Mouse (Mus musculus) B cell, adult 67 days (primary cell): ENCODE data around the gene Nt5m. TPM values are rescaled to one million over a fixed set of nuclear protein-coding genes. Genes with fewer than 3 reads are reported as not detected.

Experiments used
- total RNA-seq, 2 experiments: library from RNA; stranded (reverse); gene quantifications; 4 replicates each; pipeline ENCODE4 v1.2.4; 2023

Nt5m gene
- total RNA-seq: 10 to 100 TPM in 1 of 2 experiments, 1 to 10 TPM in 1; 9.8 to 12.2 TPM

DNA sequence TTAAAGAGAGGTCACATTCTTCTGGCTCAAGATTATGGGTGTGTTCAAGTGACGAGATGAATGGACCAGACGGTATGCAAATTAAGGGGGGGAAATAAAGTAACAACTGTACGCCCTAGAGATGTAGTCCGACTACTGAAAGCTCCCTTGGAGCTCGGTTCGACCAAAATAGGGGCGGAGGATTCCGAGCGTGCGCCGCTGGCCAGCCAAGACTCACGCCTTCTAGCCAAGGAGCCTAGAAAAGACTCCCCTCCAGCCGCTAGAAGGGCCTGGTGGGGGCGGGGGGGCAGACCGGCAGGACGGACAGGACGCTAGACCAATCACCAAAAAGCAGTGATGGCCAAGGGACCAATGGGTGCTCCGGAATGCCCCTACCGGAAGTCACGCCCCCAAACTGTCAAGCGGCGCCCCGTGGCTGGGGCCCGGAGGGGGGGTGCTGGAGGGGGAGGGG lies at the start of gene Nt5m:
Nt5m (plus strand) TSS at position 440 of the 451 bp plus-strand sequence.

DNA sequence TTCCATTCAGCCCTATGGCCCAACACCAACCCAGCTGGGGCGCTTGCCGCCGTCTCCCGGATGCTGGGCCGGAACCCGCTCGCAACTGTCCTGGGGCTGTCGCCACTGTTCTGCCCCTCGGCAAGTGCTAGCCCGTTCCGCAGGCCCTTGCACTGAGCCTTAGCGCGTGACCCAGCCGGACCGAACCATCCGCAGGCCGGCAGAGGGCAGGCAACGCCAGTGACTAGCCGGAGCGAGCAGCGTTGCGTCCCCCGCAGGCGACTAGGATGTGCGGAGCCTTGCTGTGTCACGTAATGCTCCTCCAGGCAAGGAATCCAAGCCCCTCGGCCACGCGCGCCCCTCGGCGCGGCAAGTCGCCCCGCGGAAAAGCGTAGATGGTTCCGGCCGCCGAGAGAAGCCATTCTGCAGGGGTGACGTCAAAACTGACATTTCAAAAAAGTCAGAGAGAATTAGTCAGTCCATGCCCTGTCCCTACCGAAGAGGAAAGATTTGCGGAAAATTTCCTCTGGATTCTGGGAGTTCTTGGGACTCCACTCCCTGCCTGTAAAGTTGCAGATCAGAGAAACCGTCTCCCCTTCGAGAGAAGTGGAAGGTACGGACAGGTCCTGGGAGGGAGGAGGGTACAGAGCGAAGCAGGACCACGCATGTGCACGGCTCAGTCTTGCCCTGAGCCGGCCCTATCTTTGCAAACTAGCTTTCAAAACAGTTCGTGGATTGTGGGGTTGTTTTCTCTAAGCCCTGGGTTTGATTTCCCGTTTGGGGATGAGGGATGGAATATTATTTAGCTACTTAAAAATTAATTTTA lies 29.4 kb upstream of the Nt5m start, which contains the start of gene Flcn:
Flcn (minus strand) TSS at position 347 of the 805 bp plus-strand sequence.

DNA sequence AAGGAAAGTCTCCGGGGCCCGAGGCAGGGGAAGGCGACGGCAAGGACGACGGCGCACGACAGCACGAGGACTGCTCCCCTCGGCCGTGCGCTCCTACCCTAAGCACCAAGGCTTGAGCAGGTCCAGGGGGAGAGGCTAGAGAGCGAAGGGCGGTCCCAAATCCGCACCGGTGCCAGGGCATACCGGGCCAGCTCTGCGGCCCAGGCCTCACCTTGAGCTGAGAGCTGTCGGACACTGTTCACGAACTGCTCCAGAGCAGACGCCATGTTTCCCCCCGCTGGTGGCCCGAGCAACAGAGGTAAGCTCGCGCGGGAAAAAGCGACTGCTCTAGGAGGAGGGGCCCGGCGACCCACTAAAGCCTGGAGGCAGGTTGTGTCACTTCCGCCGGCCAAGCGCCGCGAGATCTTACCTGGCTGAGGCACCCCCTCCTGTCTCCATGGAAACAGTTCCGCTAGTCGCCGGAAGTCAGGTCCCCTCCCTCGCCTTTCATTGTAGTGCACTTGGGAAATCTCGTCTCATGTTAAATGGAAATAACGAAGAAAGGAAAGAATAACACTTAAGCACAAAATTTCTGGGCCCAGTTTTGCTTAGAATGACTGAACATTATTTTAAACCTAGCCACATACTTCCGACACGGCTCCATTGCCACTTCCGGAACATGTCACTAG lies 346 bp downstream of the Nt5m start, which contains the start of gene Cops3:
Cops3 (minus strand) TSS at position 380 of the 668 bp plus-strand sequence.

Other genes with a start within 250 kb of the Nt5m start
- gene Olfr223, start 246.2 kb upstream of the Nt5m start, total RNA-seq: not detected
- 100 to 1,000 TPM; 102 to 110 TPM for gene Mprip, start 178.1 kb upstream of the Nt5m start, total RNA-seq
- under 1 TPM in 1 of 2 experiments, not detected in 1; 0.44 TPM for gene Pld6, start 51.8 kb upstream of the Nt5m start, total RNA-seq
- gene Flcn, start 29.4 kb upstream of the Nt5m start, total RNA-seq: 100 to 1,000 TPM in 1 of 2 experiments, 10 to 100 TPM in 1; 81.5 to 119 TPM
- 10 to 100 TPM; 89.8 to 93.1 TPM for gene Cops3, start 391 bp downstream of the Nt5m start, total RNA-seq
- gene Med9, start 108.8 kb downstream of the Nt5m start, total RNA-seq: 10 to 100 TPM in 1 of 2 experiments, 1 to 10 TPM in 1; 7.4 to 10.6 TPM
- gene Rasd1, start 125.5 kb downstream of the Nt5m start, total RNA-seq: 10 to 100 TPM in 1 of 2 experiments, 1 to 10 TPM in 1; 7.2 to 10.6 TPM
- 1 to 10 TPM; 2.6 to 2.8 TPM for gene Pemt, start 207.0 kb downstream of the Nt5m start, total RNA-seq